ENCODE assay signal across 9 mouse cellular contexts in the genomic region with DNA sequence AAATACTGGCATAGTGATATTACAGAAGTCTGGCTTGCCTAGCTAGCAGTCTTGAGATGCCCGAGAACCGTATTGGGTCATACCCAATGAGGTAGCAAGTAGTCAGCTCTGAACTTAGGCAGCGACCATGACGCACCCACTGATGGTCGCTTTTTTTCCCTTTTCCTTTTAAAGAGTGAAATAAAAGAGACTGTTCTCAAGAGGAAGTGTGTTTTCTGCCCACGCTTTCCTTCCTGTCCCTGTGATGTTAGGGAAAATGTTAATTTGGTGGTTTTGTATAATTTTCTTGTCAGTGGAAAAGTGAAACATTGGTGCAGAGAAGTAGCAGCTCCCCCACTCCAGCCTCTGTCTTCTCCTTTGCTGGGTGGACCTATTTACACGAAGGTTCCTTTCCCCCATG.
DNase-seq lines count a peak whose midpoint lies in the region; ATAC-seq and TF ChIP-seq lines count a peak whose summit lies in the region.
"Had no signal": no experiment of that assay in that cellular context is flagged by ENCODE, and none has a peak within 500 bp of the region (broad histone marks: within the 10 kb centered on the region; RNA-seq: fewer than 3 reads in every experiment).

No protein-coding gene starts in this region.

- WGBS in spleen, adult 2 months = 4% methylated on average over 7 of the region's 7 CpGs
- WGBS in hindbrain, embryonic 13.5 days = 85% methylated on average over 7 of the region's 7 CpGs
- WGBS in forebrain, embryonic 10.5 days = 90% methylated on average over 7 of the region's 7 CpGs

- H3K27ac ChIP-seq in spleen, adult 2 months (ENCODE audit: insufficient read depth, low read length) = peak overlapping the region; percentile 69
- no peak overlapping the region for H3K27ac ChIP-seq in hindbrain, embryonic 13.5 days
- H3K27ac ChIP-seq in forebrain, embryonic 10.5 days = no peak overlapping the region

- no peaks in the 10 kb centered on the region for H3K36me3 ChIP-seq in spleen, adult 2 months (ENCODE audit: control insufficient read depth, insufficient read depth, low read length)
- H3K36me3 ChIP-seq in hindbrain, embryonic 13.5 days = no peaks in the 10 kb centered on the region
- no peaks in the 10 kb centered on the region for H3K36me3 ChIP-seq in forebrain, embryonic 10.5 days (replicated peaks)

- no peak overlapping the region for H3K9ac ChIP-seq in hindbrain, embryonic 13.5 days

- no peak for TF ChIP-seq CTCF in spleen, adult 2 months (IDR thresholded peaks at IDR 0.05; ENCODE audit: extremely low read depth, insufficient read depth, insufficient read length, insufficient replicate concordance)

- peak; percentile 20 for DNase-seq in kidney, postnatal 14 days
- DNase-seq in kidney, postnatal 4 days = no peak
- DNase-seq in CD8-positive naive resting alpha-beta T cell, adult 2 months (ENCODE audit: low read depth in 2 of 2, low spot score in 2 of 2) = peak; percentile 56 to 75
- peak; percentile 25 for DNase-seq in heart, postnatal 10 days
- peak; percentile 39 to 83 for DNase-seq in spleen, adult 2 months (ENCODE audit: low read depth in 1 of 2, low spot score in 2 of 2)
- no peak for DNase-seq in cerebellum, adult 9-10 months
- no peak for DNase-seq in forebrain, embryonic 10.5 days (ENCODE audit: extremely low spot score, low spot score)
- DNase-seq: midbrain, embryonic 14.5 days had no signal

- no peaks in the 10 kb centered on the region for H3K9me3 ChIP-seq in hindbrain, embryonic 13.5 days
- H3K9me3 ChIP-seq in forebrain, embryonic 10.5 days = no peaks in the 10 kb centered on the region

- peak overlapping the region; percentile 12; the same call in 1 of the 2 replicates for H3K4me3 ChIP-seq in spleen, adult 2 months (ENCODE audit: extremely low read depth, insufficient read depth, insufficient read length)
- no peak overlapping the region for H3K4me3 ChIP-seq in hindbrain, embryonic 13.5 days
- no peak overlapping the region for H3K4me3 ChIP-seq in forebrain, embryonic 10.5 days

- H3K4me2 ChIP-seq in hindbrain, embryonic 13.5 days = no peak overlapping the region

- intact Hi-C loops in heart, postnatal 10 days (cut with DNase I) = no loop called here

- peaks cover 15% of the 10 kb centered on the region for H3K4me1 ChIP-seq in spleen, adult 2 months (ENCODE audit: control insufficient read depth, insufficient read depth, insufficient read length)
- peaks cover 20% of the 10 kb centered on the region for H3K4me1 ChIP-seq in hindbrain, embryonic 13.5 days (replicated peaks)
- H3K4me1 ChIP-seq in forebrain, embryonic 10.5 days = peaks cover 38% of the 10 kb centered on the region

- H3K27me3 ChIP-seq in spleen, adult 2 months (ENCODE audit: control insufficient read depth, insufficient read depth, low read length) = no peaks in the 10 kb centered on the region
- no peaks in the 10 kb centered on the region for H3K27me3 ChIP-seq in hindbrain, embryonic 13.5 days
- no peaks in the 10 kb centered on the region for H3K27me3 ChIP-seq in forebrain, embryonic 10.5 days (ENCODE audit: poor library complexity, severe bottlenecking)

- ATAC-seq in hindbrain, embryonic 13.5 days (ENCODE audit: low FRiP score) = no peak

- no peak for TF ChIP-seq POLR2A in spleen, adult 2 months (IDR thresholded peaks at IDR 0.05; ENCODE audit: low read depth, low read length)

Comparison
In these comparisons a context has a peak if more than half of its experiments do, and no peak if none do; other contexts are left out.
1. DNase-seq: peak in kidney, postnatal 14 days (single experiment), CD8-positive naive resting alpha-beta T cell, adult 2 months (2 of 2), heart, postnatal 10 days (2 of 2) and spleen, adult 2 months (2 of 2); none in kidney, postnatal 4 days (0 of 2), cerebellum, adult 9-10 months (single experiment) and forebrain, embryonic 10.5 days (single experiment).